Mouse (Mus musculus) lung, embryonic 14.5 days (tissue): Measurements from ENCODE around the gene 1700017B05Rik. TPM values are rescaled to one million over a fixed set of nuclear protein-coding genes. Genes with fewer than 3 reads are reported as not detected.
"Not testable (repeated sequence)": the region's sequence is repeated elsewhere in the genome, so short reads cannot be mapped to it uniquely, and the experiment has no call there.

Source experiments
- ATAC-seq: fragments of 200-750 bp; cut with Nextera tagmentation; 2 replicates; pipeline ENCODE4 v1.8.0; 2017; ENCODE audit warnings: mild to moderate bottlenecking, moderate TSS enrichment, moderate library complexity; ENCODE audit not compliant: insufficient read depth
- DNase-seq: peaks from one replicate; pipeline ENCODE4 v3.0.0-alpha.2; 2015
- H3K27ac ChIP-seq: fragments of 300-500 bp; sonication (generic); 2 replicates; pipeline ENCODE4 v1.5.1; 2014; ENCODE audit warnings: low read depth, mild to moderate bottlenecking, moderate library complexity
- H3K27me3 ChIP-seq: fragments of 300-500 bp; sonication (generic); 2 replicates; pipeline ENCODE4 v1.6.1; 2014; ENCODE audit warnings: low read length, control low read depth; ENCODE audit not compliant: insufficient read depth
- H3K36me3 ChIP-seq: fragments of 300-500 bp; sonication (generic); 2 replicates; pipeline ENCODE4 v1.6.1; 2014; ENCODE audit warnings: control low read depth; ENCODE audit not compliant: insufficient read depth
- H3K4me1 ChIP-seq: fragments of 300-500 bp; sonication (generic); 2 replicates; pipeline ENCODE4 v1.6.1; 2014; ENCODE audit warnings: antibody characterized with exemption, control low read depth; ENCODE audit not compliant: insufficient read depth
- H3K4me2 ChIP-seq: fragments of 300-500 bp; sonication (generic); 2 replicates; pipeline ENCODE4 v1.6.1; 2014; ENCODE audit warnings: mild to moderate bottlenecking
- H3K4me3 ChIP-seq: fragments of 300-500 bp; sonication (generic); 2 replicates; pipeline ENCODE4 v1.5.1; 2014; ENCODE audit warnings: low read depth, low read length
- H3K9ac ChIP-seq: fragments of 300-500 bp; sonication (generic); 2 replicates; pipeline ENCODE4 v1.6.1; 2014
- H3K9me3 ChIP-seq: fragments of 300-500 bp; sonication (generic); 2 replicates; pipeline ENCODE4 v1.6.1; 2016; ENCODE audit warnings: low read depth, low read length, control low read depth
- CTCF ChIP-seq: IDR thresholded peaks from 2 replicates; pipeline ENCODE4 v1.5.1; 2016; ENCODE audit warnings: antibody characterized with exemption, low read depth
- WGBS: fragments of 180-500 bp; shearing (Covaris S2); extraction: QIAGEN DNeasy Blood & Tissue Kit; methylation state at CpG from one replicate; pipeline ENCODE4 v1.1.7; 2014; 5-methylcytosine and 5-hydroxymethylcytosine counted together
- polyA plus RNA-seq: library from polyadenylated mRNA; unstranded; fragments of >200 nt; fragmentation: Nextera tagmentation; extraction: Ambion mirVana; gene quantifications from 2 replicates; pipeline ENCODE4 v1.2.1, GENCODE M21; 2014

The 1700017B05Rik gene
- polyA plus RNA-seq, 1 experiment from 2014 or later: 25.6 TPM

DNA sequence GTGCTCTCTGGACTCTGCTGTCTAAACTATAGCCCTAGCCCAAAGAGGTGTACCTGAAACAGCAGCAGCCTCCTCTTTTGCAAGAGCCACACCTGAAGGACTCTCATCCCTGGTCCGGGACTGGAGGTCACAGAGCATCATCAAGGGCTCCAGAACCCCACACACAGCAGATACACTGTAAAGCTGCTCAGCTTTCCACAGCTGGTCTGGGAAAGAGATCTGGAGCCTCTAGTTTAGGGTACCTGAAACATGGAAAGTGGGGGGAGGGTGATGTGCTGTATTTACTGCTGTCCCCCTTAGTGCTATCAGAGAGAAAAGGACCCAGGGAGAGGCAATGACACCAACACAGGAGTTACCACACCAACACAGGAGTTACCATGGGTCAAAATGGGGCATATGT is 42.9 kb downstream of the 1700017B05Rik start:
- Histone ChIP-seq H3K4me3 (no peak overlapping the region), H3K27me3 (no peaks in the 10 kb centered on the region), H3K9ac (no peak overlapping the region), H3K9me3 (no peaks in the 10 kb centered on the region), H3K4me2 (no peak overlapping the region), H3K36me3 (no peaks in the 10 kb centered on the region), H3K27ac (no peak overlapping the region), H3K4me1 (no peaks in the 10 kb centered on the region)
- WGBS: 65% methylated on average over 1 of the region's 1 CpGs
- TF ChIP-seq CTCF: no peak
- ATAC-seq (no peak), DNase-seq (no peak)

DNA sequence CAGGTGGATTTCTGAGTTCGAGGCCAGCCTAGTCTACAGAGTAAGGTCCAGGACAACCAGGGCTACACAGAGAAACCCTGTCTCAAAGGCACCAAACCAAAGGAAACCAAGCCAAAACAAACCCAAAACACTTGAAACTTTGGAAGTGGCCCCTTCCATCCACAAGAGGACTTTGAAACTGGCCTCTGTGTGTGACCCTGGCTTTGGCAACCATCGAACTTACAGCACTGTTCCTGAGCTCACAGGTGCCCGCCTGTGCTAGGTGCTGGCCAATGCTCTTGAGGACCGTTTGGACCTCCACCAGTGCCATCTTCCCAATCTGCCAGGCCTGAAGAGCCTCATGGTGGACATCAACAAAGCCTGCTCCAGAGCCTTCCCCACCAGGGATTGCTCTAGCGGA is 43.6 kb downstream of the 1700017B05Rik start:
- Histone ChIP-seq H3K9ac (no peak overlapping the region), H3K36me3 (no peaks in the 10 kb centered on the region), H3K4me2 (no peak overlapping the region), H3K9me3 (no peaks in the 10 kb centered on the region), H3K27me3 (no peaks in the 10 kb centered on the region), H3K27ac (no peak overlapping the region), H3K4me1 (no peaks in the 10 kb centered on the region), H3K4me3 (no peak overlapping the region)
- TF ChIP-seq CTCF: no peak
- 76% methylated on average over 5 of the region's 5 CpGs for WGBS
- DNase-seq: no peak
- ATAC-seq: no peak

DNA sequence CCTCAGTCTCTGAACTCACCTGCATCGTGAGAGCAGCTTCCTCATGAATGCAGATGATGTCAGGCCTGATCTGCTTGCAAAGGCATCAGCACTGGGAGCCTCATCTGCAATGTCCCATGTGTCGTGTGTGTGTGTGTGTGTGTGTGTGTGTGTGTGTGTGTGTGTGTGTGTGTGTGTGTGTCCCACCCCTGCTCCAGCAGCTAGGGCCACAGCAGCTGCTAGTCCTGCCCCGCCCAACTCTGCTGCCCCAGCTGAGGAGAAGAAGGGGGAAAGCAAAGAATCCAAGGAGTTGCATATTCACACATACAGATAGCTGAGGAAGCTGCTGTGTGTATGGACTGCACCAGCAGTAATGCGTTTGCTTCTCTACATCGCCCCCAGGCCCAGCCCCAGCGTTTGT is 45.2 kb downstream of the 1700017B05Rik start:
- no peak for ATAC-seq
- no peak overlapping the region for H3K9ac ChIP-seq
- H3K4me1 ChIP-seq: no peaks in the 10 kb centered on the region
- TF ChIP-seq CTCF: no peak
- no peak overlapping the region for H3K4me3 ChIP-seq
- H3K4me2 ChIP-seq: no peak overlapping the region
- no peak for DNase-seq
- no peaks in the 10 kb centered on the region for H3K36me3 ChIP-seq
- no peak overlapping the region for H3K27ac ChIP-seq
- H3K27me3 ChIP-seq: no peaks in the 10 kb centered on the region
- WGBS: 68% methylated on average over 6 of the region's 6 CpGs
- no peaks in the 10 kb centered on the region for H3K9me3 ChIP-seq

DNA sequence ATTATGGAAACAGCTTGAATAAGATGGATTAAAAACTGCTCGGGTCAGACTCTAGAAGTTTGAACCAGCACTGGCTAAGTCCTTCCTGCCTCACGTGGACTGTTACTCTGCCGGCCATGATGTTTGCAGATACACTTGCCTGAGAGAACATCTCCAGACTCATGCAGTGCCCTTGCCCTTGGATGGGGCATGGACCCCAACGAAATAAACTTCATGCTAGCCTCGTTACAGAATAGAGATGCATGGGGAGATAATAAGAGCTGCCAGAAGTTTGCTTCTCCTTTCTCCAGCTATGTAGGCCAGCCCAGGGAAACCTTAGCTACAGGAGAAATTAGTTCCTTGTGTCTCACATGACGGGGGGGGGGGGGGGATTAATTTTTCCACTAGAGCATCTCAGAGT is 47.9 kb downstream of the 1700017B05Rik start:
- Histone ChIP-seq H3K27me3 (no peaks in the 10 kb centered on the region), H3K9ac (no peak overlapping the region), H3K27ac (no peak overlapping the region), H3K36me3 (no peaks in the 10 kb centered on the region), H3K4me1 (no peaks in the 10 kb centered on the region), H3K4me3 (no peak overlapping the region), H3K4me2 (no peak overlapping the region), H3K9me3 (no peaks in the 10 kb centered on the region)
- no peak for TF ChIP-seq CTCF
- ATAC-seq: no peak
- 71% methylated on average over 6 of the region's 6 CpGs for WGBS
- no peak for DNase-seq

DNA sequence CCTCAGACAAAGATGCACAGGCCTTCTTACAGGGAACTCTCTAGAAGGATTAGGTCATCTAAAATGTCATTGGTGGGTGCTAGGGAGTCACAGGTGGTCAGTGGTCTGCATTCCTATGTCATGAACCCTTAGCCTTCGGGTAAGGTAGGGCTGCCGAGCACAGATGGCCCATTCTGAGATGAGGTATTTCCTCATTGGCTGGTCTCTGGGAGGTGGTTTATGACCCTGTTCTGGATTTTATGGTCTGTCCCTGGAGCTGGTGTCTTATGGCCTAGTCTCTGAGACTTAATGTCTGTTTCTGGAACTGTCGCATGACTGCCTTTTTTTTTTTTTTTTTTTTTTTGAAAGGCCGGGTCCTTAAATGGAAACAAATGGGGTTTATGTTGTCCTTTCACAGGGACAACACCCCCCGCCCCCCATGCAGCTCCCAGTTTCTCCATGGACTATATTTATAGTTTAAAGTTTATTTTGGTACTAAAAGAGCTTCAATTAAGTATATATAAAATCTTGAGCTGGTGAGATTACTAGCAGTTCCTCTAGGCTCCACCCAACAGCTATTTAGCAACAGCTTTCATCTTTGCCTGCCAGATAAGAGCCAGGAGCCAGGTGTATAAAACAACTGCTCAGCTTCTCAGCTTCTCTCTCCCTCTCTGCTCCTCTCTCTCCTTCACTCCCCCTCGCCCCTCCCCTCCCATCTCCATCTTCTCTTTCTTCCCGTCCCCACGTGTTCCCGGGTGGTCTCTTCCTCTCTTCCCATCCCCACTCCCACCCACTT is 49.8 kb downstream of the 1700017B05Rik start:
- H3K27me3 ChIP-seq: no peaks in the 10 kb centered on the region
- no peaks in the 10 kb centered on the region for H3K9me3 ChIP-seq
- no peak for DNase-seq
- no peak for ATAC-seq
- H3K4me3 ChIP-seq: no peak overlapping the region
- H3K4me1 ChIP-seq: no peaks in the 10 kb centered on the region
- TF ChIP-seq CTCF: no peak
- H3K36me3 ChIP-seq: no peaks in the 10 kb centered on the region
- 56% methylated on average over 9 of the region's 9 CpGs for WGBS
- H3K27ac ChIP-seq: no peak overlapping the region
- no peak overlapping the region for H3K4me2 ChIP-seq
- H3K9ac ChIP-seq: no peak overlapping the region

DNA sequence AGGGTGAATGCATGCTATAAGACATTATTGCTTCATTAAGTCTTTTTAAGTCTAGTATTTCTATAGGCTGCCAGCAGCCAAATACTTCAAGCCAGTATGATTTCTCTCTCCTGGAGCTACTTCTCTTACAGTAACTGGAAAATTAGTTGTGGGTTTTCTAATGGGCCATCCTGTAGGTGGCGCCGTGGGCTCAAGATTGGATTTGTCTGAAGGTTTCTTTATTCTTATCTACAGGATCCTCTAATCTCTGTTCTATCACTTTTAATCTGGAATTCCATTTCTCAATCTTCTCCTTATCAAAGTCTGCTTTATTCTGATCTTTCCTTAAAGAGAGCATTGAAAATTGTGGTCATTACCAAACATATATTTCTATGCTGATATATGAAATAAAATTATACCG is 53.1 kb downstream of the 1700017B05Rik start:
- H3K4me3 ChIP-seq: no peak overlapping the region
- no peaks in the 10 kb centered on the region for H3K27me3 ChIP-seq
- H3K27ac ChIP-seq: no peak overlapping the region
- no peaks in the 10 kb centered on the region for H3K36me3 ChIP-seq
- ATAC-seq: no peak
- peak; percentile 83 for DNase-seq
- H3K4me2 ChIP-seq: no peak overlapping the region
- no peaks in the 10 kb centered on the region for H3K9me3 ChIP-seq
- no peak overlapping the region for H3K9ac ChIP-seq
- no peaks in the 10 kb centered on the region for H3K4me1 ChIP-seq
- peak; percentile 64 for TF ChIP-seq CTCF
- WGBS: 31% methylated on average over 3 of the region's 3 CpGs

DNA sequence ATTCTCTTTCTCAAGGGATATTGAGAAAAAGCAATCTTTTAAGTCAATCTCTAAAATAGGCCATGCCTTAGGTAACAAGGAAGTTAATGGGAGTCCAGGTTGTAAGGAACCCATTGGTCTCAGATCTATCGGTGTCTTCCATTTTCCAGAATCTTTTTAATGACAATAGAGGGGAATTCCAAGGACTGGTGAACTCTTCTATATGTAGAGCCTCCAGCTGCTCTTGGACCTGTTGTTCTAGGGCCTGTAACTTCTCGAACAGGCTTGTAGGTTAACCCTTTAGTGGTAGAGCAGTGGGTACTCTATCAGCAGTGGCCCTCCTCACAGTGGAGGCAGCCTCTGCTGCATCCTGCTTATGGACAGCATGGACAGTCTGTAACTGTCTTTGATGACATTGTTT is 55.5 kb downstream of the 1700017B05Rik start:
- Histone ChIP-seq H3K4me2 (no peak overlapping the region), H3K9me3 (no peaks in the 10 kb centered on the region), H3K36me3 (no peaks in the 10 kb centered on the region), H3K27ac (no peak overlapping the region), H3K4me1 (no peaks in the 10 kb centered on the region), H3K9ac (no peak overlapping the region), H3K27me3 (no peaks in the 10 kb centered on the region), H3K4me3 (no peak overlapping the region)
- no peak for TF ChIP-seq CTCF
- no peak for ATAC-seq
- DNase-seq: no peak
- 63% methylated on average over 2 of the region's 2 CpGs for WGBS

DNA sequence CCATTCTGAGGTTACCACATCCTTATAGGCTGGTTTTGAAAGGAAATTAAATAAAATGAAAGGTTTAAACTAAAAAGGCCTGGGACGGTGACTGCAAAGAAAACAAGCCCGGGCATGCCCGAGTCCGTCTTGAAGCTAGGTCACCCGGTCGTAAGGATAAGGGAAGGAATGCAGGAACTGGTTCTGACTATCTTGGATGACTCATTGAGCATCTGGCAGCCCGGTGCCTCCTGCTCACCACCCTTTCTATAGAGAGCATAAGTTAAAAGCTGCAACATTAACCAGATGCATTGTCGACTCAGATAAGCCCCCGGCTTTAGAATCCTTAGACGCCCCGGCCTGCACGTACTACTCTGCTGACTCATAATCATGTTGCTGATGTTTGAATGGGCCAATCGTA is 58.8 kb downstream of the 1700017B05Rik start:
- ATAC-seq, H3K4me2 ChIP-seq, H3K9ac ChIP-seq, H3K27me3 ChIP-seq, DNase-seq, H3K9me3 ChIP-seq, H3K4me3 ChIP-seq, H3K4me1 ChIP-seq, H3K36me3 ChIP-seq, H3K27ac ChIP-seq: not testable (repeated sequence)
- WGBS: 78% methylated on average over 13 of the region's 13 CpGs

Other genes starting within 250 kb of the 1700017B05Rik start
- 49.2 and 52.1 TPM in 2 replicates for gene Sin3a, start 190.6 kb downstream of the 1700017B05Rik start, polyA plus RNA-seq
- 44.2 and 45.2 TPM in 2 replicates for gene Man2c1, start 131.9 kb downstream of the 1700017B05Rik start, polyA plus RNA-seq
- 5.9 and 7.1 TPM in 2 replicates for gene Neil1, start 114.3 kb downstream of the 1700017B05Rik start, polyA plus RNA-seq
- gene Commd4, start 104.3 kb downstream of the 1700017B05Rik start, polyA plus RNA-seq: 78.5 and 79.2 TPM in 2 replicates
- not detected in 2 replicates for gene Trcg1, start 26.1 kb downstream of the 1700017B05Rik start, polyA plus RNA-seq
- 22.5 and 23.7 TPM in 2 replicates for gene Ppcdc, start 177.5 kb upstream of the 1700017B05Rik start, polyA plus RNA-seq
- 4.4 and 4.9 TPM in 2 replicates for gene Scamp5, start 205.4 kb upstream of the 1700017B05Rik start, polyA plus RNA-seq
- 2.3 and 2.4 TPM in 2 replicates for gene Rpp25, start 241.4 kb upstream of the 1700017B05Rik start, polyA plus RNA-seq